1 mouse cellular context compared by ENCODE assay signal in genomic region chr17:24163176-24163962, GRCm38 (mm10).
TF ChIP-seq lines count a peak whose summit lies in the region.

TSS of gene Amdhd2 (minus strand) at chr17:24163766.

TF ChIP-seq in MEL, 35 proteins besides CTCF, POLR2A, EP300 and RAD21 (continued from another document):
- TF ChIP-seq TBP (IDR thresholded peaks at IDR 0.05; ENCODE audit: low read depth, low read length) = no peak
- no peak for TF ChIP-seq JUND (IDR thresholded peaks at IDR 0.05; ENCODE audit: low read depth, low read length)
- TF ChIP-seq ZNF384 (IDR thresholded peaks at IDR 0.05; ENCODE audit: low read depth, low read length) = no peak
- peak; percentile 95 for TF ChIP-seq MAX (IDR thresholded peaks at IDR 0.05; ENCODE audit: low read length)
- peak; percentile 88 for TF ChIP-seq MXI1 (IDR thresholded peaks at IDR 0.05; ENCODE audit: low read depth, low read length)
